Mouse (Mus musculus) lung, postnatal 0 days (tissue): ENCODE measurements at regions not wholly inside any gene's neighbourhood (a gene's known extent, or its start where the extent isn't known, plus 50 kb on each side); places are given as distances from the start of the nearest gene placed in this dataset.

Source experiments
- ATAC-seq: fragments of 200-750 bp; cut with Nextera tagmentation; 2 replicates; pipeline ENCODE4 v1.8.0; 2017; ENCODE audit warnings: moderate library complexity
- DNase-seq: peaks from one replicate; pipeline ENCODE4 v3.0.0-alpha.2; 2016; ENCODE audit warnings: low spot score
- H3K27ac ChIP-seq: fragments of 300-500 bp; sonication (generic); 2 replicates; pipeline ENCODE4 v1.5.1; 2014; ENCODE audit warnings: antibody characterized with exemption, mild to moderate bottlenecking, low read length, mixed read lengths
- H3K27me3 ChIP-seq: fragments of 300-500 bp; sonication (generic); replicated peaks from 2 replicates; pipeline ENCODE4 v1.6.1; 2014; ENCODE audit warnings: low read length, mixed read lengths; ENCODE audit not compliant: insufficient read depth
- H3K36me3 ChIP-seq: fragments of 300-500 bp; sonication (generic); 2 replicates; pipeline ENCODE4 v1.6.1; 2014; ENCODE audit warnings: low read length, mixed read lengths; ENCODE audit not compliant: insufficient read depth
- H3K4me1 ChIP-seq: fragments of 300-500 bp; sonication (generic); 2 replicates; pipeline ENCODE4 v1.6.1; 2014; ENCODE audit warnings: antibody characterized with exemption, low read depth, low read length, mixed read lengths; ENCODE audit not compliant: insufficient read depth
- H3K4me2 ChIP-seq: fragments of 300-500 bp; sonication (generic); replicated peaks from 2 replicates; pipeline ENCODE4 v1.6.1; 2014; ENCODE audit warnings: low read depth, mild to moderate bottlenecking, low read length, moderate library complexity, mixed read lengths
- H3K4me3 ChIP-seq: fragments of 300-500 bp; sonication (generic); 2 replicates; pipeline ENCODE4 v1.5.1; 2014; ENCODE audit warnings: low read depth, low read length
- H3K9ac ChIP-seq: fragments of 300-500 bp; sonication (generic); replicated peaks from 2 replicates; pipeline ENCODE4 v1.6.1; 2014; ENCODE audit warnings: low read depth, mild to moderate bottlenecking
- H3K9me3 ChIP-seq: fragments of 300-500 bp; sonication (generic); 2 replicates; pipeline ENCODE4 v1.6.1; 2016; ENCODE audit warnings: low read length, mixed read lengths
- CTCF ChIP-seq: IDR thresholded peaks from 2 replicates; pipeline ENCODE4 v1.5.1; 2016; ENCODE audit warnings: antibody characterized with exemption, mild to moderate bottlenecking
- EP300 ChIP-seq: IDR thresholded peaks from 2 replicates; pipeline ENCODE4 v1.6.1; 2016; ENCODE audit warnings: antibody characterized with exemption, mild to moderate bottlenecking, control low read depth
- WGBS: fragments of 180-500 bp; shearing (Covaris S2); extraction: QIAGEN DNeasy Blood & Tissue Kit; methylation state at CpG from one replicate; pipeline ENCODE4 v1.1.7; 2014; 5-methylcytosine and 5-hydroxymethylcytosine counted together

- H3K36me3 ChIP-seq, result no peaks in the 10 kb centered on the region
- H3K27me3 ChIP-seq, result no peaks in the 10 kb centered on the region
- H3K9ac ChIP-seq, result no peak overlapping the region
- ATAC-seq (no peak), DNase-seq (no peak)
- no peak overlapping the region for H3K27ac ChIP-seq
- no peaks in the 10 kb centered on the region for H3K9me3 ChIP-seq
- no peak overlapping the region for H3K4me3 ChIP-seq
- no peaks in the 10 kb centered on the region for H3K4me1 ChIP-seq
- WGBS, result 89% methylated on average over 8 of the region's 8 CpGs
- TF ChIP-seq EP300 (no peak), CTCF (no peak)
- no peak overlapping the region for H3K4me2 ChIP-seq
These were observed 137.3 kb upstream of the Pum3 start for GRCm38 (mm10) chr19:27566929-27567328.

DNA sequence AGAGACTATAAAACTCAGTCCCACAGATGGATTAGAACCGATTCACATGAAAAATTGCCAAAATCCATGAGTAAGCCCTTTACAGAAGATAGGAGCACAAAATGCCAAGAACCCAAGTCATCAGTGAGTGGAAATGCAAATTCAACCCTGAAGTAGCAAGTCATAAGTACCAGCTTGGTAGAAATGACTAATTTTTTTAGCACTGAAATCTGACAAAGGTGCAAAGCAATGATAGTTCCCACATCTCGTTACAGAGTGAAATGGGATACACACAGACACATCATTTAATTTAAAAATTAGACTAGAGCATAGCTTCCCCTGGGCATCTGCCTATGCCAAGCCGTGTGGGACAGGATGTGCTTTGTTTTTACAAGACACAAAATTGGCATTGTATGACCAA lies 136.4 kb upstream of the Pum3 start:
- 76% methylated on average over 3 of the region's 3 CpGs for WGBS
- Histone ChIP-seq H3K27ac (no peak overlapping the region), H3K9me3 (no peaks in the 10 kb centered on the region), H3K27me3 (no peaks in the 10 kb centered on the region), H3K36me3 (no peaks in the 10 kb centered on the region), H3K4me2 (no peak overlapping the region), H3K4me1 (no peaks in the 10 kb centered on the region), H3K9ac (no peak overlapping the region), H3K4me3 (no peak overlapping the region)
- ATAC-seq (no peak), DNase-seq (no peak)
- TF ChIP-seq EP300, result no peak
- TF ChIP-seq CTCF, result no peak

GRCm38 (mm10) chr19:27564086-27564485 lies 134.5 kb upstream of the Pum3 start:
- DNase-seq (no peak), ATAC-seq (no peak)
- H3K9ac ChIP-seq, result no peak overlapping the region
- H3K4me1 ChIP-seq, result no peaks in the 10 kb centered on the region
- no peak overlapping the region for H3K4me2 ChIP-seq
- no peak overlapping the region for H3K27ac ChIP-seq
- H3K4me3 ChIP-seq, result no peak overlapping the region
- no peak for TF ChIP-seq EP300
- no peak for TF ChIP-seq CTCF
- no peaks in the 10 kb centered on the region for H3K9me3 ChIP-seq
- WGBS, result 65% methylated on average over 5 of the region's 5 CpGs
- no peaks in the 10 kb centered on the region for H3K27me3 ChIP-seq
- H3K36me3 ChIP-seq, result no peaks in the 10 kb centered on the region

- Histone ChIP-seq H3K27ac (no peak overlapping the region), H3K9me3 (no peaks in the 10 kb centered on the region)
- WGBS, result 79% methylated on average over 9 of the region's 9 CpGs
These were observed 134.0 kb upstream of the Pum3 start for GRCm38 (mm10) chr19:27563592-27563991.

GRCm38 (mm10) chr19:27558199-27558598 lies 128.6 kb upstream of the Pum3 start:
- H3K9ac ChIP-seq, result no peak overlapping the region
- WGBS, result 60% methylated on average over 3 of the region's 3 CpGs
- no peaks in the 10 kb centered on the region for H3K4me1 ChIP-seq
- H3K27me3 ChIP-seq, result no peaks in the 10 kb centered on the region
- no peak overlapping the region for H3K4me3 ChIP-seq
- no peaks in the 10 kb centered on the region for H3K9me3 ChIP-seq
- no peak for ATAC-seq
- no peak overlapping the region for H3K4me2 ChIP-seq
- H3K27ac ChIP-seq, result no peak overlapping the region
- H3K36me3 ChIP-seq, result no peaks in the 10 kb centered on the region
- no peak for DNase-seq
- TF ChIP-seq CTCF, result no peak
- TF ChIP-seq EP300, result no peak

More at GRCm38 (mm10) chr19:27563592-27563991, 134.0 kb upstream of the Pum3 start:
- TF ChIP-seq EP300 (no peak), CTCF (no peak)
- Histone ChIP-seq H3K9ac (no peak overlapping the region), H3K36me3 (no peaks in the 10 kb centered on the region), H3K4me1 (no peaks in the 10 kb centered on the region), H3K27me3 (no peaks in the 10 kb centered on the region), H3K4me3 (no peak overlapping the region), H3K4me2 (no peak overlapping the region)
- DNase-seq (no peak), ATAC-seq (no peak)

GRCm38 (mm10) chr19:27556697-27557096 lies 127.1 kb upstream of the Pum3 start:
- TF ChIP-seq EP300, result no peak
- TF ChIP-seq CTCF, result no peak
- no peaks in the 10 kb centered on the region for H3K4me1 ChIP-seq
- 86% methylated on average over 4 of the region's 4 CpGs for WGBS
- H3K36me3 ChIP-seq, result no peaks in the 10 kb centered on the region
- DNase-seq, result no peak
- no peak overlapping the region for H3K4me2 ChIP-seq
- no peak overlapping the region for H3K27ac ChIP-seq
- H3K27me3 ChIP-seq, result no peaks in the 10 kb centered on the region
- H3K4me3 ChIP-seq, result no peak overlapping the region
- H3K9me3 ChIP-seq, result no peaks in the 10 kb centered on the region
- H3K9ac ChIP-seq, result no peak overlapping the region
- no peak for ATAC-seq

DNA sequence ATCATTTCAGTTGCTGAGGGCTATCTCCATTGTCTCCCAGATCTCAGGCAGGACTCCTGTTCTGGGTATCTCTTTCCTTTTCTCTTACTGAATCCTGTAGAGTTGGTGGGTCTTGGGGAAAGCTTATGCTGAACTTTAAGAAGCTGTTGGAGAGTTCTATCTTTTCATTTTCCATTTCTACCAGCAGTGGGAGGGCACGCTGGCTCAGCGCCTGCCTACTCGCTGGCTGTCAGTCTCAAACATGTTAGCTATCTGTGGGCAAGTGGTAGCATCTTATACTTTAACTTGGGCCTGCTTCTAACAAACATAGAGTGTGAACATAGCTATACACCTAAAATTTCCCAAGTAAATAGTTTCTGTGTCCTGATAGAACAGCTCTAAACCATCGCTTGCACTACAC lies 125.2 kb upstream of the Pum3 start:
- TF ChIP-seq EP300 (no peak), CTCF (no peak)
- no peak for ATAC-seq
- no peak overlapping the region for H3K27ac ChIP-seq
- H3K9me3 ChIP-seq, result no peaks in the 10 kb centered on the region
- no peaks in the 10 kb centered on the region for H3K27me3 ChIP-seq
- H3K9ac ChIP-seq, result no peak overlapping the region
- no peak overlapping the region for H3K4me3 ChIP-seq
- 92% methylated on average over 4 of the region's 4 CpGs for WGBS
- DNase-seq, result no peak
- H3K36me3 ChIP-seq, result no peaks in the 10 kb centered on the region
- no peak overlapping the region for H3K4me2 ChIP-seq
- no peaks in the 10 kb centered on the region for H3K4me1 ChIP-seq
